Mouse (Mus musculus): ENCODE results near the gene Trim12c.
"Not testable (repeated sequence)": the region's sequence is repeated elsewhere in the genome, so short reads cannot be mapped to it uniquely, and the experiment has no call there.

Gene Trim12c

GRCm38 (mm10) chr7:104352717-104353599 lies at the start of gene Trim12c:
Gene Trim12c, minus strand, starts transcription at chr7:104353362.
- peak; percentile 96 for DNase-seq (ENCODE audit: low read depth)

DNA sequence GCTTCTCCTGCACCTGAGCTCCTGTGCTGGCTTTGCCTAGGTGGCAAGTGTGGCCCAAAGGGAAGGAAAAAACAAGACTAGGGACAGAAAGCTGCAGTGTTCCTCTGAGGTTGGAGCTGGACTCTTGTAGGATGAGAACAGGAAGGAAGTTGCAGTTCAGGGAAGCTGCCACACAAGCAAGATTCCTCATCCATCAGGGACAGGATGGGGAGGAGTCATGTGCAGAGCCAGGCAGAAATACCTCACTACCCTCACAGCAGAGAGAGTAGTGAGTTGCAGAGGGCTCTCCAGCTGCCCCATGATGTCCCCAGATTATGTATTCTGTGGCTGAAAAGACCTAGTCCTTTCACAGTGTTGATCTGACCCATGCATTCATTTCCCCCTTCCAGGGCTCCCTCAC lies 48.0 kb upstream of the Trim12c start:
- peak; percentile 7 for DNase-seq (ENCODE audit: low read depth)

DNA sequence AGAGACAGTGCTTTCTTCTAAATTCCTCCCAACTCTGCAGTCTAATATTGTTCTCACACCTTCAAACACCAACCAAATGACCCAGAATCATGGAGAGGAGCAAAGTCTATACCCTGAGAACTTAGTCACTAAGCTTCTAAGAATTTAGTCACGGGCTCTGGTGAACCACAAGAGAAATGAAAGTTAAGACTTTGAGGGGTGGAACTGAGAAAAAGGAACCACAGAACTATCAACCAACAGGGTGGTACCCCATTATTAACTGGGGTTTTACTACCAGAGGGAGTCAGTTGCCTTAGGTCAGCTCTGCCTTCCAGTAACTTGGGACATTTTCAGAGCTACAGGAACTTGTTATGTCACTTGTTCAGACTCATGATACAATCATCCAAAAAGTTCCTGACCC lies 47.5 kb upstream of the Trim12c start, which contains the start of gene Trim30c:
TSS of gene Trim30c (minus strand) at position 140 of the 400 bp plus-strand sequence.
- peak; percentile 19 for DNase-seq (ENCODE audit: low read depth)

GRCm38 (mm10) chr7:104398492-104398891 lies 45.3 kb upstream of the Trim12c start:
- DNase-seq (ENCODE audit: low read depth): no peak

GRCm38 (mm10) chr7:104369736-104370414 lies 16.7 kb upstream of the Trim12c start, which contains the start of gene Trim30b:
Gene Trim30b, minus strand, starts transcription at chr7:104369884.
- DNase-seq (ENCODE audit: low read depth): peak; percentile 64

DNA sequence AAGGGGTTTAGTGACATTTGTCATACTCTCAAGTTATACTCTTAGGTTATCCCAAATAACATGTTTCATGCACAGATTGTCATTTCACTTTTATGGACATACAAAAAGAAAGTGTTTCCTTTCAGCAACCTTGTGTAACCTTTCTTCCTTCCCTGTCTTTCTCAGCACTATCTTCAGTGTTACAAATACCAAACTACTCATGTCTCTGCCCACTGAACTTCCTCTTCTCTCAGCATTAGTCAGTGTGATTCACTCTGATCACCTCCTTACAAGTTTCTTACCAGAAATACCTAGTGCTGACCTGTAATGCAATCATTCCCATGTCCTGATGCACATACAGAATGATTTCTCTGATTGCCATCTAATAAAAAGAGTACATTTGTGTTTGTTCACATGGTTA lies 13.2 kb upstream of the Trim12c start:
- DNase-seq (ENCODE audit: low read depth): no peak

GRCm38 (mm10) chr7:104353600-104353967 lies 422 bp upstream of the Trim12c start:
- no peak for DNase-seq (ENCODE audit: low read depth)

DNA sequence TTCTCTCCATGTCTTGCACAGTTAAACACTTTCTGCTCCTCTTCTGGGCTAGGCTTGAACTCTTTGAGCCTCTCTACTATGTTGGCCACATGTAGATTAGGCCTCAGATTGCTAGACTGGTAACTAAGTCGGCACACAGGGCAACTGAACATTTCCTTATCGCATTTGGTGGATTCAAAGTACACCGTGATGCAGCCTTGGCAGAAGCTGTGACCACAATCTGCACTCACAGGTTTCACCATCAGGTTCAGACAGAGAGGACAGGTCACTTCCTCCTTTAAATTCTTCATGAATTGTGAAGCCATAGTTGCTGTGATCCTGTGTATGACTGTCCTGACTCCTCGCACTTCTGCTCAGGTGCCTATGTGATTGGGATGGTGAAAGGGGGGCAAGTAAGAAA lies 5.1 kb downstream of the Trim12c start:
- DNase-seq (ENCODE audit: low read depth): not testable (repeated sequence)

DNA sequence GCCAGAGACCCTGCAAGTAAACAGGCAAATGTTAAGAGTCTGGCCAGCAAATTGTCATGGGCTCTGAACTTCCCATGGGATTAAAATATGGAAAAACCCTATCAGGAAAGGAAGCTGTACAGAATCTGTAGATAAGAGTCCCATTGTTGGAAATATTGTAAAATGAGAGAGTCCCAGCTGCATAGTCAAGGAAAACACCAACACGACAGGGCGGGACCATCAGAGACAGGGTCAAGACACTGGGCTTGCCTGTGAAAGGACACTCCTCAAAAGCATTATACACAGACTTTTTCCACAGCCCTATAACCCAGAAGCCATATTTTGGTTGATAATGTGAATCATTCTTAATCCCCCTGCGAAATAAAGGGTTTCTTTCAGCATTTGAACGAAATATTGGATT lies 12.4 kb downstream of the Trim12c start:
- DNase-seq (ENCODE audit: low read depth): not testable (repeated sequence)

DNA sequence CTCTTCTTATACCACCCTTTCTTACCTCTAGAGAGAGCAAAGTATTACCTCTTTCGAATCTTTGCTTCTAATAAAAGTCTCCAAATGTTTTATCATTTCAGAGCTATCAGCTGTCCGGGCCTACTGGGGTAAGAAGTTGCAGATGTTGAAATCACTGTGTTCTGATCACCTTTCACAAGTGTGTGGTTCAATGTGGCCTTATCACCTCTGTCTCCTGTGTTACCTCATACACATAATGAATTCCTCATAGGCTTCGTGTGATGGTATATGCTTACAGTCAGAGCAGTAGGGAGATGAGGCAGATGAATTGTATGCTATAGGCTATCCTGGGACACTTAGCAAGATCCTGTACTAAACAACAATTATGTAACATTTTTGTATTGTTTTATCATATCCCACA lies 17.6 kb downstream of the Trim12c start:
- not testable (repeated sequence) for DNase-seq (ENCODE audit: low read depth)

DNA sequence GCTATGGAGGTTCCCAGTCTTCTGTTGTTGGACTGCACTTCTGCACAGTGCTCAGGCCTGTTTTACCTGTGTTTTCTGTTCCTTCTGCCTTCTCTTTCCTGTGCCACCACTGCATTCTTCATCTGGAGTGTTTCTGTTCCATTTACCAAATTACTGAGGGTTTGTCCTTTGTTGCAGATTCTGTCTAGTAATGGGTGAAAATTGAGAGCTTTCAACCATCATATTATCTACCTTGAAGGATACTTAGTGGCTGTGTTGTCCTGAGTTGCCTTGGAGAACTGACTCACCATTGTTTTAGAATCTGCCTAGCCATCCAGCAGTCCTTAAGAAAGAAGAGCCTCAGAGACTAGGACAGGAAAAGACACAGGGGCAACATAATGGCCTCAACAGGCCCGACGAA lies 24.0 kb downstream of the Trim12c start, which contains the start of gene Trim34b:
TSS of gene Trim34b (plus strand) at position 301 of the 400 bp plus-strand sequence.
- DNase-seq (ENCODE audit: low read depth): not testable (repeated sequence)

- peak; percentile 36 for DNase-seq (ENCODE audit: low read depth)
These were observed 31.1 kb downstream of the Trim12c start for GRCm38 (mm10) chr7:104322028-104322427.

DNA sequence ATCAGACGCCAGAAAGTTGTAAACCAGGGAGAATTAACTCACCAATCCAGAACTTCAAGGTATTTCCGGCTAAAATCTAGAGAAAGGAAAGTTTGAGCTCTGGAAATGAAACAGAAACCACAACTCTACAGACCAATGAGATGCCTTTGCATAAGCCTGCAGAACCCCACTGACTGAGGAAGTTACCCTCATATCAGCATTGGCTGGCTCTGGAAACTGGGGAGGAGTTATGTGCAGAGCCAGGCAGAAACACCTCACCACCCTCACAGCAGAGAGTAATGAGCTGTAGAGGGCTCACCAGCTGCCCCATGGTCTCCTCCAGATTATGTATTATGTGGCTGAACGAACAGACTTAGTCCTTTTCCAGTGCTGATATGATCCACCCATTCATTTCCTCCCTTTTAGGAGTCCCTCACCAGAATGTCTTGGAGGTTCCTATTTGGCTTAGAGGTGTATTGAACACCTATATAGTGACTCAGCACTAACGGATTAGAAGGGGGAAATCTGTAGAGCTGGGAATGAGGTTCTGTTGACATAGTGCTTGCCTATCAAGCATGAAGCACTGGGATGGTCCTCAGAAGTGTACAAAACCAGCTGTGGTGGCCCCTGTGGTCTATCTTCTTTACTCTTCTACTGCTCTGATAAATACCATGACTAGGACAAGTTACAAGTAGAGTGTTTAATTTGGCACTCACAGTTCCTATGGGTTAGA lies 37.6 kb downstream of the Trim12c start, which contains the start of gene Trim12a:
TSS of gene Trim12a (minus strand) at position 98 of the 712 bp plus-strand sequence.
- DNase-seq (ENCODE audit: low read depth): peak; percentile 43

GRCm38 (mm10) chr7:104314796-104315353 lies 38.3 kb downstream of the Trim12c start:
- DNase-seq (ENCODE audit: low read depth): peak; percentile 89

DNA sequence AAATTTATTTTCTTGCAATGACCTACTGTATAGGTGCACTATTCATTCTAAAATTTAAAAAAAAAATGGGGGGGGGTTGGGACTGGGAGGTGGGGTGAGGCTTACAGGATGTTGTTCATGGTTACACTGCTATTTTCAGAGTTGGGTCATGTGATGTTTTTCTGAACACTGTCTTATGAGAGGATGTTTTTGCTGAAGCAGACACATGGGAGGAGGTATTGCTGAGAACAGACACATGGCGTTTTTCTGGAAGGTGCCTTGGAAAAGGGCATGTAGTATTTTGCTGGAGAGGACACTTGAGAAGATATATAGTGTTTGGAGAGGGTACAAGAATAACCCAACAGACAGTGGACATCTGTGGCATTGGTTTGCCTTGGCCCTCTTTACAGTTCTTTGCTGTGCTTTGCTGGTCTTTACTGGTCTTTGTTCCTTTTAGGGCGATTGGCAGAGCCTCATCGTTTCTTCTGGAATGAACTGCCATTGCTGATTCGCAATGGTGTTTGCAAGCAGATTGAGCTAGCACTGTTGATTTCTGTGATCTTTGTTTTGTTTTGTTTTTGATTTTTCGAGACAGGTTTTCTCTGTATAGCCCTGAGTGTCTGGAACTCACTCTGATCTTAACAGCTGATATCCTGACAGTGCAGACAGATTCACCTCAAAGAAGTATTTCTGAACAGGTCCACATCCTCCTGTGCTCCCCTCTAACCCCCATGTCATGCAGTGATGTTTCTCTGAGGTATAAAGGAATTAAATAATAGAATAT lies 61.3 kb downstream of the Trim12c start:
- DNase-seq (ENCODE audit: low read depth): peak; percentile 80

GRCm38 (mm10) chr7:104290641-104291040 lies 62.5 kb downstream of the Trim12c start:
- DNase-seq (ENCODE audit: low read depth): peak; percentile 75
